Mouse (Mus musculus) liver, embryonic 11.5 days (tissue): ENCODE data around the gene Mob3b. TPM values are rescaled to one million over a fixed set of nuclear protein-coding genes. Genes with fewer than 3 reads are reported as not detected.

Experiments used
- ATAC-seq: fragments of 200-750 bp; cut with Nextera tagmentation; replicated peaks from 2 replicates; pipeline ENCODE4 v1.8.0; 2017; ENCODE audit warnings: moderate number of reproducible peaks, mild to moderate bottlenecking, moderate TSS enrichment, moderate library complexity; ENCODE audit not compliant: low FRiP score
- DNase-seq: peaks from one replicate; pipeline ENCODE4 v3.0.0-alpha.2; 2017; ENCODE audit warnings: low spot score
- H3K27ac ChIP-seq: fragments of 300-500 bp; sonication (generic); 2 replicates; pipeline ENCODE4 v1.5.1; 2014; ENCODE audit warnings: mild to moderate bottlenecking, low read depth, low read length, control low read depth
- H3K27me3 ChIP-seq: fragments of 300-500 bp; sonication (generic); replicated peaks from 2 replicates; pipeline ENCODE4 v1.6.1; 2014; ENCODE audit warnings: low read length, mixed read lengths; ENCODE audit not compliant: control insufficient read depth, insufficient read depth
- H3K36me3 ChIP-seq: fragments of 300-500 bp; sonication (generic); 2 replicates; pipeline ENCODE4 v1.6.1; 2014; ENCODE audit warnings: mild to moderate bottlenecking, low read length, moderate library complexity, mixed read lengths; ENCODE audit not compliant: control insufficient read depth, insufficient read depth
- H3K4me1 ChIP-seq: fragments of 300-500 bp; sonication (generic); replicated peaks from 2 replicates; pipeline ENCODE4 v1.6.1; 2014; ENCODE audit warnings: low read length, mixed read lengths; ENCODE audit not compliant: control insufficient read depth, insufficient read depth
- H3K4me2 ChIP-seq: fragments of 300-500 bp; sonication (generic); 2 replicates; pipeline ENCODE4 v1.6.1; 2014; ENCODE audit warnings: mild to moderate bottlenecking, control low read depth, moderate library complexity
- H3K4me3 ChIP-seq: fragments of 300-500 bp; sonication (generic); 2 replicates; pipeline ENCODE4 v1.5.1; 2014; ENCODE audit warnings: low read depth, low read length, control low read depth
- H3K9ac ChIP-seq: fragments of 300-500 bp; sonication (generic); 2 replicates; pipeline ENCODE4 v1.6.1; 2014; ENCODE audit warnings: low read depth, low read length, control low read depth
- H3K9me3 ChIP-seq: fragments of 300-500 bp; sonication (generic); 2 replicates; pipeline ENCODE4 v1.6.1; 2016; ENCODE audit warnings: low read length, inconsistent platforms, mixed read lengths; ENCODE audit not compliant: control insufficient read depth
- WGBS: fragments of 180-500 bp; shearing (Covaris S2); extraction: QIAGEN DNeasy Blood & Tissue Kit; methylation state at CpG from one replicate; pipeline ENCODE4 v1.1.7; 2014; 5-methylcytosine and 5-hydroxymethylcytosine counted together
- polyA plus RNA-seq: library from polyadenylated mRNA; unstranded; fragments of >200 nt; fragmentation: Nextera tagmentation; extraction: Ambion mirVana; gene quantifications from 2 replicates; pipeline ENCODE4 v1.2.1, GENCODE M21; 2014

Mob3b gene
- polyA plus RNA-seq, 1 experiment from 2014 or later, result 7.6 TPM

DNA sequence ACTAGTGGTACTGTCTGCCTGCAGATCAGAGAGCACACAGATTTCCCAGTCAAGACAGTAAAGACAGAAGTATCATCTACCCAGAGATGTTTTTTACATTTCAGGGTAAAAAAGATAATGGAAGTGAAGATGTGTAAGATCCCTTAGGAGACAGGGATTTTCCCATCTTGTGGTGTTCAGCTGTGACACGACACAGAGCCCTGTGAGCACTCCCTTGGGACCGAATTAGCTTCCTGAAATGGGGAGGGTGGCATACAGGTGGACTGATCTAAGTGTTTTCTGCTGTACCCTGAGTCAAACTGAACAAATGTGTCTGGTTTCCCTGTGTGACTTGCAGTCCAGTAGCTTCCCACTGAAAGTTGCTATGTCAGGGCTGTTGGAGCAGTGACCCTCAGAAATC lies 42.3 kb downstream of the Mob3b start:
- no peak overlapping the region for H3K4me3 ChIP-seq
- ATAC-seq, result no peak
- H3K36me3 ChIP-seq, result no peaks in the 10 kb centered on the region
- H3K27me3 ChIP-seq, result no peaks in the 10 kb centered on the region
- H3K4me1 ChIP-seq, result no peaks in the 10 kb centered on the region
- H3K4me2 ChIP-seq, result no peak overlapping the region
- no peak for DNase-seq
- H3K27ac ChIP-seq, result no peak overlapping the region
- H3K9me3 ChIP-seq, result no peaks in the 10 kb centered on the region
- no peak overlapping the region for H3K9ac ChIP-seq
- 69% methylated on average over 2 of the region's 2 CpGs for WGBS

DNA sequence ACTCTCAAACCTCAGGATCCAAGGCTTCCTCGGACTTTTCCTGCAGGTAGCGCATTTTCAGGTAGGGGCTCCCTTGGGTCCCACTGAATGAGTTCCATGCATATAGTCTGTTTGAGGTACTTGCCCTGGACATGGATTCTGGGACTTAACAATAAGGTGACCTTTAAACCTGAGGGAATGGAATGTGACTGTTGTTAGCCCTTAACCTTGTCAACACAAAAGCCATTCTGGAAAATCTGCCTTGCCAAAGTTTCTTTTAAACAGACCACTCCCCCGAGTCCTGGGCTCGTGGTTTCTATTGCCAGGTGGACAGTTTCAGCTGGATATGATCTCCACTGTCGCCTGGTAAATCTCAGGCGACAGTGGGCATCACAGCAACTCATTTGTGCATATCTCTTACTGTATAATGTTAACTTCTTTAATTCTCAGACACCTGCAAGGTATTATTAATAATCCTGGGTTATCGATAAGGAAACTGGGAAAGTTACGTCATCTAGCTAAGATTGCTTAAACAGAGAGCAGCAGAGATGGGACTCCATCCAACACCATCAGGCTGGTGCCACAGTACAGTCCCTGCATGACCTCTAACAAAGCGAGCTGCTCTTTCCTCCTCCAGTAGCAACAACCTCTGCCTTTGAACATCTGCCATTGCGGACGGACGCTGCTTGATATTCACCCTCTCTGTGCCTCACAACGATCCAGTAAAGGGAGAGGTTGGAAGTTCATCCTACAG lies 43.6 kb downstream of the Mob3b start:
- Histone ChIP-seq H3K9me3 (no peaks in the 10 kb centered on the region), H3K4me1 (no peaks in the 10 kb centered on the region), H3K27me3 (no peaks in the 10 kb centered on the region), H3K4me2 (no peak overlapping the region), H3K4me3 (no peak overlapping the region), H3K9ac (no peak overlapping the region), H3K27ac (no peak overlapping the region), H3K36me3 (no peaks in the 10 kb centered on the region)
- WGBS, result 71% methylated on average over 13 of the region's 13 CpGs
- no peak for DNase-seq
- no peak for ATAC-seq

DNA sequence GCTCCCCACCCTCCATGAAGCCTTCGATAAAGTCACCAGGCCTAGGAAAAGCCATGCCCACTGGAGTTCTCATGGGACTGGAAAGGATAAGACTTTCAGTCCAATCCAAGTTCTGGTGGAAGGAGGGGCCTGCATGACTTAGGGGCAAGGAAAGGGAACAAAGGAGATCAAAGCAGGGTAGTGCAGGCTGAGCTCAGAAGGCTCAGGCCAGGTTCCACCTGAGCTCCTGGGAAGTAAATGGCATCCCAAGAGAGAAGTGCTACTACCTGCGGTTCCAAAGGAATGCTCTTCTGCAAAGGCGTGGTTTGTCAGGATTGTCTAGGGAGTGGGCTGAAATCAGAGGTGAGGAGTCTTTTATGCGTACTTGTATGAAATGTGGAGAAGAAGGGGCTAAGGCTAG lies 44.8 kb downstream of the Mob3b start:
- Histone ChIP-seq H3K4me2 (no peak overlapping the region), H3K4me3 (no peak overlapping the region), H3K4me1 (no peaks in the 10 kb centered on the region), H3K9me3 (no peaks in the 10 kb centered on the region), H3K9ac (no peak overlapping the region), H3K27ac (no peak overlapping the region), H3K27me3 (no peaks in the 10 kb centered on the region), H3K36me3 (no peaks in the 10 kb centered on the region)
- ATAC-seq (no peak), DNase-seq (no peak)
- 88% methylated on average over 4 of the region's 4 CpGs for WGBS

DNA sequence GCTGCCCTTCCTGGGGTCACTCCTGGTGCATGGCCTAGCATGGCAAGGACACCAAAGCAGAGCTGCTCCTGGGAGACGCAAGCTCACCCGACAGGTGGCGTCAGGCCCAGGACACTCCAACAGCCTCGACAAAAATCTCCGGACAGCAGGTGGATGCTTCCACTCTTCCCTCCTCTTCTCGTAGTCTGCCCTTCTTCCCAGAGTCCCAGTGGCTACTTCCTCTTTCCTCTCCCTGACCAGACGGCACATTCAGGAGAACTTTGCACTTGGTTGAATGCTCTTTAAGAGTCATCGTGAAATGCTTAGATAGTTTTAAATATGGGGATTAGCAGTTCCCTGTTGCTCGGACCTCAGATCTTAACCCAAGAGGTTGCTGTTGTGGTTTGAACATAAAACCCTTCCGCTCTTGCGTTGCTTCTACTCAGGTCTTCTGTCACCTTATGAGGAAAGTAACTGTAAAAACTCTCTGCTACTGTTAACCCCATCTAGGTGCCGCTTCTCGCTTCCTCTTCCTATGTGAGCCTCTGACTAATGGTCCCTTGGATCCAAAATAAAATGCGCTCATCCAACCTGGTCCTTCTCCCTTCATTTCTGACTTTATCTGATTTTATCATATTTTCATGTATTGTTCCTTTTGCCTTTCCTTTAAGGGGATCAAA lies 52.0 kb downstream of the Mob3b start:
- WGBS, result 71% methylated on average over 14 of the region's 14 CpGs
- no peak overlapping the region for H3K4me3 ChIP-seq
- no peak overlapping the region for H3K27ac ChIP-seq
- H3K4me2 ChIP-seq, result no peak overlapping the region
- H3K36me3 ChIP-seq, result no peaks in the 10 kb centered on the region
- no peak for ATAC-seq
- H3K27me3 ChIP-seq, result no peaks in the 10 kb centered on the region
- DNase-seq, result no peak
- no peaks in the 10 kb centered on the region for H3K9me3 ChIP-seq
- H3K9ac ChIP-seq, result no peak overlapping the region
- peaks cover 4% of the 10 kb centered on the region for H3K4me1 ChIP-seq

DNA sequence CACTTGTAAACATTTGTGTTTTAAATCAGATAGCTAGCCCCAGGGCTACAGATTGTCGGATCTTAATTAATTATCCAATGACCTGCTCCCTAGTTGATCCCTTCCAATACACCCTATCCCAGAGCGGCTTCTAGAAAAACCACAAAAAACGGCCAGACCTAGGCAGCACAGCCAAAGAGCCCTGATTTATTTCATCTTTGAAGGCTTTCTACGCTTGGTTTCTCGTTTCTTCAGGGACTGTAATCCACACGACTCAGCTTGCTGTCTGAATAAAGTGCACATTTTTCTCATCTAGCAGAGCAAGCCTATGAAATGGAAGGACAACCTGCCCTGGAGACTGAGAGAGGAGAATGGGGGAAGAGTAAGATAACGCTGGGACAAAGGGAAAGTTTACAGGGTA lies 56.1 kb downstream of the Mob3b start:
- Histone ChIP-seq H3K36me3 (no peaks in the 10 kb centered on the region), H3K27me3 (no peaks in the 10 kb centered on the region), H3K9me3 (no peaks in the 10 kb centered on the region), H3K27ac (no peak overlapping the region), H3K4me1 (peaks cover 27% of the 10 kb centered on the region), H3K9ac (no peak overlapping the region), H3K4me2 (no peak overlapping the region), H3K4me3 (no peak overlapping the region)
- ATAC-seq (no peak), DNase-seq (no peak)
- WGBS, result 54% methylated on average over 7 of the region's 7 CpGs

DNA sequence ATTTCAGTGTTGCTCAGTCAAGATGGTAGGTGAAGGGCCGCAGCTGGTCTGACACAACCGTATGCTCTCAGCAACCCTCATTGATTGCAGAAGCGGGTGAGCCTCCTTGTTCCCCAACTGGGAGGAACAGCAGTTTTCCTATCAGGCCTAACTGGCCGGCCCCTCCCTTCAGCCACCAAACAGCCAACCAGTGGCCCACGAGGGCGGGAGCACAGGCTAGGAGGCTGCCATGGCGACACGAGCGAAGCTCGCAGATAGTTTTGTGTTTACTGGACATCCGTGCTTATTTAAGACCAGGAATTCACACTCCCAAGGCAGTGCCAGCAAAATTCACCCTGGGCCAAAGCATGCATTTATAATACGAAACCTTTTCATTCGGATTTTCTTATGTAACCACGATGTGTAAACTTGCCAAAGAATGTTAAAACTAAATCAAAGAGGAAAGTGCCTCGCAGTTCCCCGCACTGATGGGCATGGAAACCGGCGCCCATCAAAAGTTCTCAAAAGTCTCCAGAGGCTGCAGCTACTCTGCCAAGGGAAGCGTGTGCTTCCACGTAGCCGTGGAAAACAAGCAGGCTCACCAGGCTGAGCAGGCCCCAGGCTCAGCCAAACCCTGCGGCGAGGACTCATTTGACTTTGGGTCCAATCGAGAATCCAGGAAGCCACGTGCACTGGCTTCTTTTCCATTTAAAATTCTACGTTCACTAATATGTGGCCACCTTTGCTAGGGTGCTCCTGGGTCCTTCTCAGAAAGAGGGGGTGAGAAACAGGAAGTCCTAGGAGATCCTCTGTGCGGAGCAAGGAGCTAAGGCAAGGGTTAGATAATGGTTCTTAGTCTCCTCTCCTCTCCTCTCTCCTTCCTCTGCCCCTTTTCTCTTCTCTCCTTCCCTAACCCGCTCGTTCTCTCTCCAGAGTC lies 57.2 kb downstream of the Mob3b start:
- peak overlapping the region; percentile 79 for H3K4me2 ChIP-seq
- H3K9ac ChIP-seq, result peak overlapping the region; percentile 26
- no peaks in the 10 kb centered on the region for H3K9me3 ChIP-seq
- peak; percentile 72 for DNase-seq
- peaks cover 27% of the 10 kb centered on the region for H3K4me1 ChIP-seq
- H3K27me3 ChIP-seq, result no peaks in the 10 kb centered on the region
- peak overlapping the region; percentile 44 for H3K4me3 ChIP-seq
- ATAC-seq, result peak; percentile 87
- 8% methylated on average over 29 of the region's 29 CpGs for WGBS
- no peaks in the 10 kb centered on the region for H3K36me3 ChIP-seq
- no peak overlapping the region for H3K27ac ChIP-seq

DNA sequence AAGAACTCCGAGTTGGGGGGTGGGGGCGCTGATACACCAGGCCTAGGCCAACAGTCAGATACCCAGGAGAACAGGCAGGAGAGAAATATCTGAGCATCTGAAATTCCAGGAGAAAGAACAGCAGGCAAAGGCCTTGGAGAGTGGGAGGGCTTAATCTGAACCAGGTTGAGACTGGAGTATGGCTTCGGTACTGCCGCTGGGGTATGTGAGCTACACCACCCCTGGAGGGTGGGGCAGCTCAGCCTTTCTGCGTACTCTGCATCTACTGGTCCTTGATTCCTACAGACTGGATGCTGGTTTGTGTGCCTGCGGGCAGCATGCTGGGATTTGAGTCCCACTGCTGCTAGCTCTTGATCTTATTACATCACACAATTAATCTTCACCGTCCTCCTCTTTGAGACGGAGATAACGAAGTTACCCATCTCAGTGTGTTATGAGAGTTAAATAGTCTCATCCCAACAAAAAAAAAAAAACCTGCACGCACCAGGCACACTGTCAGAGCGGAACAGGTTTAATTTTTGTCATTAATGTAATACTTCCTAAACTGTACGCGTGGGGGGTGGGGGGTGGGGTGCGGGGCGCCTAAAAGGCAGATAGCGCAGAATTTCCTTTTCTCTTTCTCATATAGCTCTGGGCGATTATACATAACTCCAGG lies 57.9 kb downstream of the Mob3b start:
- peak overlapping the region; percentile 79 for H3K4me2 ChIP-seq
- no peaks in the 10 kb centered on the region for H3K27me3 ChIP-seq
- ATAC-seq (no peak), DNase-seq (no peak)
- H3K9me3 ChIP-seq, result no peaks in the 10 kb centered on the region
- H3K36me3 ChIP-seq, result no peaks in the 10 kb centered on the region
- H3K4me3 ChIP-seq, result peak overlapping the region; percentile 44
- no peak overlapping the region; the same call in 1 of the 2 replicates for H3K9ac ChIP-seq
- 29% methylated on average over 17 of the region's 17 CpGs for WGBS
- no peak overlapping the region for H3K27ac ChIP-seq
- H3K4me1 ChIP-seq, result peaks cover 31% of the 10 kb centered on the region

DNA sequence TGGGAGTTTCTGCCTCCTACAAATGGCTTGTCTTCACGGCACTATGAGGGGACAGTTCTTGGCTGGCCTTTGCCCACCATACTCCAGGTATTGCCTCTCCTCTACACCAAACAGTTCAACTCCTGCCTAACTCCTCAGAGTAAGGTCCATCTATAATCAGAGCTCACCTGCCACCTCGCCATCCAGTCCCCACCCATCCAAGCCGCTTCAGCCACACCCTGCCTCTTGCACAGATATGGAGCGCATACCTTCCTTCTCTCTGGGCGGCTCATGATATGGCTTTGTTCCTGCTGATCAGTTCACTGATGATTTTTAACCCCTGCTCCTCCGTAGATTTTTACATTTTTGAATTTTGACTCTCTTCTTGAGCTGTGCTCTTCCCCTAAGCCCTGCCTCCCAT lies 58.7 kb downstream of the Mob3b start:
- no peak overlapping the region for H3K9ac ChIP-seq
- H3K9me3 ChIP-seq, result no peaks in the 10 kb centered on the region
- DNase-seq (no peak), ATAC-seq (peak; percentile 31; the same call in 1 of the 2 replicates)
- H3K4me2 ChIP-seq, result no peak overlapping the region
- H3K4me1 ChIP-seq, result peaks cover 31% of the 10 kb centered on the region
- H3K4me3 ChIP-seq, result no peak overlapping the region
- H3K27me3 ChIP-seq, result no peaks in the 10 kb centered on the region
- no peaks in the 10 kb centered on the region for H3K36me3 ChIP-seq
- H3K27ac ChIP-seq, result no peak overlapping the region
- WGBS, result 58% methylated on average over 6 of the region's 6 CpGs
